Mouse (Mus musculus) cerebellum, adult 2 months (tissue): ENCODE data around the gene Stac. TPM values are rescaled to one million over a fixed set of nuclear protein-coding genes. Genes with fewer than 3 reads are reported as not detected.

Source experiments
- DNase-seq, 2 experiments: peaks; one replicate each; pipeline ENCODE4 v3.0.0; 2021
- H3K27ac ChIP-seq: fragments of 200-500 bp; 2 replicates; pipeline ENCODE4 v1.5.1; 2012; ENCODE audit warnings: low read length, control low read depth, inconsistent platforms; ENCODE audit not compliant: insufficient read depth
- H3K27me3 ChIP-seq: fragments of 200-500 bp; 2 replicates; pipeline ENCODE4 v1.6.1; 2012; ENCODE audit warnings: inconsistent platforms, mild to moderate bottlenecking, low read length, moderate library complexity; ENCODE audit not compliant: control insufficient read depth, insufficient read depth
- H3K4me1 ChIP-seq: fragments of 200-500 bp; 2 replicates; pipeline ENCODE4 v1.6.1; 2011; ENCODE audit warnings: low read length; ENCODE audit not compliant: control insufficient read depth, insufficient read depth
- H3K4me3 ChIP-seq: fragments of 200-500 bp; replicated peaks from 2 replicates; pipeline ENCODE3; 2011; ENCODE audit warnings: mild to moderate bottlenecking, low read depth, low read length, control low read depth; ENCODE audit not compliant: insufficient read depth
- CTCF ChIP-seq: fragments of 200-500 bp; IDR thresholded peaks from 2 replicates; pipeline ENCODE4 v1.5.1; 2011; ENCODE audit warnings: low read depth, mild to moderate bottlenecking, control low read depth, low read length, moderate library complexity, borderline replicate concordance; ENCODE audit not compliant: insufficient read depth
- POLR2A ChIP-seq: fragments of 200-500 bp; IDR thresholded peaks from 2 replicates; pipeline ENCODE4 v1.6.1; 2011; ENCODE audit warnings: low read length, control low read depth, borderline replicate concordance; ENCODE audit not compliant: insufficient read depth
- WGBS: fragments of 180-500 bp; shearing (Covaris S2); methylation state at CpG from one replicate; pipeline ENCODE4 v1.1.7; 2018; 5-methylcytosine and 5-hydroxymethylcytosine counted together
- polyA plus RNA-seq: library from polyadenylated mRNA; depleted of rRNA; stranded (reverse); fragments of >200 nt; gene quantifications from 2 replicates; pipeline ENCODE4 v1.2.3, GENCODE M21; 2012; rRNA removed

Gene Stac
- polyA plus RNA-seq, result 9.8 and 11.5 TPM in 2 replicates

DNA sequence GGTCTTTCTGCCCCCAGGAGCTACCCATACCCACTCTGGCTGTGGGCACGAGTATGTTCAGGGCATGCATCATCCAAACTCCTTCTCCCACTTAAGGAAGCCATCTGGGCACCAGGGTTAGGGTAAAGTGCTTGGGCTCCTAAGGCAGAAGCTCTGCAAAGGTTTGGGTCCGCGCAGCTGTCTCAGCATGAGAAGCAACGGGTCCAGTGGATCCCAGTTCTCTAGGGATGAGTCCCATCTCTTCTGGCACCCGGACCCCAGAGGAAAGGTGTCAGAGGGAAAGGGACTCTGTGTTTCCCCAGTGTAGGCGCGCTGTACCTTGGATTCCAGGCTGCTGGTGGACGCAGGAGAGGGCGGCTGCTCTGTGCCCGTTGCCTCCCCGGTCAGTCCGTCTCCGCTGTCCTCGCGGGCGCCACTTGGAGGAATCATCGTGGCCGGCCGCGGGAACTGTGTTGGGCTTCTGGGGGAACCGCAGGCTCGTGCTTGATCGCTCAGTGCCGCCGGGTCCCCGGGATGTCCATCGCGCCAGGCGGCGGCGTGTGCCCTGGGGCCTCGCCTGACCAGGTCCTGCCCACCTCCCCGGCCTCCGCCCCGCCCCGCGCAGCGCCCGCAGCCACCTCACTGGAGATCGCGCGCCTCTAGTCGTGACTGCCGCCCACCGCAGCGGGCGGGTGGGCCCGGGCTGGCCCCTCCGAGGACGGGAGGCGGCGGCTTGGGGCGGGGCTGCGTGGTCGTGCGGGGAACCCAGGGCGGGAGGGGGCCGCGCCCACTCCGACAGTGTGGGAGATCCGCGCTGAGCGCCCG, at the start of gene Stac:
Stac (minus strand) TSS at position 669 of the 804 bp plus-strand sequence.
- WGBS, result 2% methylated on average over 64 of the region's 64 CpGs
- TF ChIP-seq POLR2A (no peak), CTCF (no peak)
- Histone ChIP-seq H3K4me3 (no peak within 1 kb of the TSS), H3K27ac (no peak within 1 kb of the TSS), H3K27me3 (peaks cover 5% of the 10 kb centered on the region; the same call in 1 of the 2 replicates), H3K4me1 (no peaks in the 10 kb centered on the region)
- DNase-seq, result peak in 1 of 2 experiments; percentile 6

GRCm38 (mm10) chr9:111739431-111740245, 49.5 kb upstream of the Stac start:
- no peak for TF ChIP-seq CTCF
- TF ChIP-seq POLR2A, result no peak
- Histone ChIP-seq H3K27me3 (no peaks in the 10 kb centered on the region; the same call in 1 of the 2 replicates), H3K27ac (no peak overlapping the region), H3K4me1 (peaks cover 4% of the 10 kb centered on the region; the same call in 1 of the 2 replicates), H3K4me3 (no peak overlapping the region)
- WGBS, result 50% methylated on average over 10 of the region's 10 CpGs
- DNase-seq, result no peak

DNA sequence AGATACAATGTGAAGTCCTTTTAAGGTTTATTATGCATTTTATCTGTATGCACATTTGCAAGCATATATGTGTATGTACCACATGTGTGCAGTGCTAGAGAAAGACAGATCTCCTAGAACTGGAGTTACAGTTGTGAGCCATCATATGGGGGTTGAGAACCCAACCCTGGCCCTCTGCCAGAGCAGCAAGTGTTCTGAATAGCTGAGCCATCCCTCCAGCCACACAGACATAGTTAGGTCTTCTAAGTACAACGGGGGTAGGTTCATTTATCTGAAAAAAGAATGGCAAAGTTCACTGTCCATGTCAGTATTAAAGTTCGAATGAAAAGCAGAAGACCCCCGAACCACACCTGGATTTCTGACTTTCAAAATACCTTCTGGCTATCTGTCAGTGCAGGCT, 48.9 kb upstream of the Stac start:
- Histone ChIP-seq H3K4me1 (peaks cover 4% of the 10 kb centered on the region; the same call in 1 of the 2 replicates), H3K27ac (no peak overlapping the region), H3K4me3 (no peak overlapping the region), H3K27me3 (no peaks in the 10 kb centered on the region; the same call in 1 of the 2 replicates)
- no peak for TF ChIP-seq POLR2A
- TF ChIP-seq CTCF, result no peak
- WGBS, result 62% methylated on average over 3 of the region's 3 CpGs
- no peak for DNase-seq

DNA sequence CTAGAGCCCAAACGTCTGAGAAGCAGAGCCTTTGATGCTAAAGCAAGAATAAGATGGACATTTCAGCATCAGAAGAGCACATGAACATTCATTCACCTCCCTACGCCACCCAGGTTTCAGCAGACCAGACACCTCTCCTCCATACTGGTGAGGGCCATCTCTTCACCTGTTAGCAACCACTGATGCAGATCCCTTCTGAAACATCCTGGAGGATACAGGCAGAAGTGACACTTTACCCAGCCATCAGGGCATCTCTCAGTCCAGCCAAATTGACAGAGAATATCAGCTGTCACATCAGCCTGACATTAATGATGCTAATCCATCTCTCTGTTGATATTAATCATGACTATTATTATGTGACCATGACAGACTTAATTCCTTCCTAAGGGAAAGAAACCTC, 47.6 kb upstream of the Stac start:
- DNase-seq, result no peak
- WGBS, result 90% methylated on average over 2 of the region's 2 CpGs

DNA sequence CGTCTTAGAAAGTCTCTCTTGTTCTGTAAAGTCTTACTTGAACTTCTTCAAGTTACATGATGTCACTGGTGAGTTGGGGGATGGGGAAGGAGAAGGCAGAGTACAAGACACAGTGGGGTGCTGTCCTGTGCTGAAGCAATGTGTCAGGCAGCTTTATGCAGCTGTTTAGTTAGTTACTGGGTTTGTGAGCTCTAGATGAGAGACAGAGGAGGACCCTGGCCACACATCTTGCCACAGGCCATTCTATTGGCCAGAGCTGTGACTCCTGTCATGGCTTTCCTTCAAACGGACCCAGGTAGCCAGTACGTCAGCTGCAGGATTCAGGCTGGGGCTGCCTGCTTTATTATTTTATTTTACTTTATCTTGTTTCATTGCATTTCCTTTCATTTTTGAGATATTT, 45.8 kb upstream of the Stac start:
- WGBS, result 85% methylated on average over 3 of the region's 3 CpGs
- TF ChIP-seq POLR2A (no peak), CTCF (no peak)
- no peak overlapping the region for H3K27ac ChIP-seq
- H3K27me3 ChIP-seq, result no peaks in the 10 kb centered on the region
- DNase-seq, result no peak
- no peak overlapping the region for H3K4me3 ChIP-seq
- peaks cover 4% of the 10 kb centered on the region; the same call in 1 of the 2 replicates for H3K4me1 ChIP-seq

More for the DNA sequence above, 47.6 kb upstream of the Stac start:
- Histone ChIP-seq H3K4me1 (peaks cover 4% of the 10 kb centered on the region; the same call in 1 of the 2 replicates), H3K4me3 (no peak overlapping the region), H3K27ac (no peak overlapping the region), H3K27me3 (no peaks in the 10 kb centered on the region; the same call in 1 of the 2 replicates)
- TF ChIP-seq POLR2A (no peak), CTCF (no peak)

DNA sequence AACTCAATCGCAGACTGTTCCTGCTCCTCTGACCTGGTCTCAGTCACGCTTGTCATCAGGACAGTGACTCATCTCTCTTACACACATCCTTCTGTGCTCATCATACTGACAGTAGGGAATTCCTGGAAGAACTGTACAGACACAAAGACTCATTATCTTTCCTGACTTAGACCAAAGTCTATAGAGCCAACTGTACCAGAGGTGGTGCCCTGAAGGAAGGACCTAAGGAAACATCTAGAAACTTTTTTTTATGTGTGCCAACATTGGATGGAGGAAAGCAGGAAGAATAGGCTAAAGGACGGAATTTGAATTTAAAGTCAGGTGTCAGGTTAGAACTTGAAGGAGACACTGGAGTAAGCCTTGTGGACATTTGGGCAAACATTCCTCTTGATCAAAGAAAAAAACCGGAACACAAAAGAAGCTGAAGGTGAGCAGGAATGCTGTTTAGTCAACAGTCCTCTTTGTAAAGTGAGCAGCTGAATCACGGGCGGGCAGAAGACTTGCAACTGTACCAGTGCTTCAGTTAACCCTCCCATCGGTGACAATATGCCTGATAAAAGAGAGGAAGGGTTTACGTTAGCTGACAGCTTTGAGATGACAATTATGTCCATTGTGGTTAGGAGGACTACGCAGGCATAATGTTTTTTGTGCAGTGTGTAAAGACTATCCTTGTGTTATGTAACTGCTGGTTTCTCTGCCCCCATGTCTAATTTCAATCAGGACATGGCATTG, 42.0 kb upstream of the Stac start:
- Histone ChIP-seq H3K4me3 (no peak overlapping the region), H3K4me1 (no peaks in the 10 kb centered on the region), H3K27me3 (no peaks in the 10 kb centered on the region), H3K27ac (no peak overlapping the region)
- WGBS, result 84% methylated on average over 9 of the region's 9 CpGs
- TF ChIP-seq CTCF (no peak), POLR2A (no peak)
- DNase-seq, result no peak

DNA sequence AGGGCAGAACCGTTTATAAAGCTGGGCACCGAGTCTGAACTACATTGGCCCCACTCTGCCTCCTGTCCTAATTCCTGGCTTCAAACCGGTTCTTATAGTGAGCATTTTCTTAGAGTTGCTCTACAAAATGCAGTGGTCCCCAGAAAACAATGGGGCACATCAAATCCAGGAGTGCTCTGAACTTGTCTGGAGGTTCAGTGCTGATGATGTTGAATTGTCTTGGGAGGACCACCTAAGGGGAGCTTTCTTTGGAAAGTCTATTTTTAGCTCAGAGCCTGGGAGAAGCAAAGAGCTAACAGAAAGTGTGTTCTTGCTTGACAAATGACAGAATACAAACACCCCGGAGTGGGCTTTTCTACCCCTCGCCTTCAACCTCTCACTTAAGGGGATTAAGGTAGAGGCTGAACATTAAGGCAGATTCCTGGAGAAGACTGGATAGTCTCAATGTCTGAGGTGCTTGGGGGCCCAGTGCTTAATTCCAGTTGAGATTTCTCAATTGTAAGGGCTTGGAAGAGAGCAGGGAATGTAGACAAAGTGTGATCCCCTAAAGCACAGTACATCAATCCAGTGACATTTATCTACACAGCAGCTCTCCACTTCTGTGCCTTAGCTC, 34.9 kb upstream of the Stac start:
- no peaks in the 10 kb centered on the region for H3K27me3 ChIP-seq
- WGBS, result 41% methylated on average over 5 of the region's 5 CpGs
- H3K27ac ChIP-seq, result no peak overlapping the region
- no peak for DNase-seq
- H3K4me1 ChIP-seq, result no peaks in the 10 kb centered on the region
- no peak for TF ChIP-seq POLR2A
- TF ChIP-seq CTCF, result no peak
- no peak overlapping the region for H3K4me3 ChIP-seq
